Mouse (Mus musculus): ENCODE results near the gene Stk10. TPM values are rescaled to one million over a fixed set of nuclear protein-coding genes. Genes with fewer than 3 reads are reported as not detected.

The Stk10 gene
- polyA plus RNA-seq, 1 experiment = 7.2 TPM

DNA sequence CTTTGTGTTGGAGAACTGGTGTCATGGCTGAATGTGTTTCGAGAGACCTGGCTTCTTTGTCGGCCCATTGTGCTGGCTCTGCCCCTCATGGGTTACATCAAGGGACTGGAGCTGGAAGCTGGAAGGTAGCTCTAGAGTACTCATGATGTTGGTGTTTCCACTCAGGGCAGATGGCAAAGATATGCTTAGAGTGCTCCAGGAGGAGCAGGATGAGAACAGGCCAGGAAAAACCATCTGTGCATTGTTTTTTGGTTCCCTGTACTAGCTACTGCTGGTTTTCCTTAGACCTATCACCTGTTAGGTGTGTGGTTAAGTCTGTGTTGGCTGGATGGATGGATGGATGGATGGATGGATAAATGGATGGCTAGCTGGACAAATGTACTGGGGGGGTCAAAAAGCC lies 40.6 kb downstream of the Stk10 start:
- Histone ChIP-seq H3K4me3 (ENCODE audit: low read depth, low read length) (no peak overlapping the region), H3K9me3 (replicated peaks; ENCODE audit: control insufficient read depth, insufficient read depth, low read length, poor library complexity, severe bottlenecking) (no peaks in the 10 kb centered on the region), H3K27ac (ENCODE audit: insufficient read depth, low read length) (no peak overlapping the region), H3K36me3 (ENCODE audit: control insufficient read depth, insufficient read depth, low read length, poor library complexity, severe bottlenecking) (no peaks in the 10 kb centered on the region), H3K27me3 (ENCODE audit: control insufficient read depth, insufficient read depth, low read length, poor library complexity, severe bottlenecking) (no peaks in the 10 kb centered on the region), H3K9ac (ENCODE audit: low read depth, poor library complexity, severe bottlenecking) (no peak overlapping the region), H3K4me1 (ENCODE audit: control insufficient read depth, insufficient read depth, low read length) (no peaks in the 10 kb centered on the region)
- TF ChIP-seq POLR2A (IDR thresholded peaks at IDR 0.05; ENCODE audit: insufficient read depth, low read length) = no peak
- no peak for TF ChIP-seq CTCF (IDR thresholded peaks at IDR 0.05; ENCODE audit: low read depth, low read length)
- no peak for TF ChIP-seq EP300 (IDR thresholded peaks at IDR 0.05; ENCODE audit: insufficient read depth, low read depth, low read length)

DNA sequence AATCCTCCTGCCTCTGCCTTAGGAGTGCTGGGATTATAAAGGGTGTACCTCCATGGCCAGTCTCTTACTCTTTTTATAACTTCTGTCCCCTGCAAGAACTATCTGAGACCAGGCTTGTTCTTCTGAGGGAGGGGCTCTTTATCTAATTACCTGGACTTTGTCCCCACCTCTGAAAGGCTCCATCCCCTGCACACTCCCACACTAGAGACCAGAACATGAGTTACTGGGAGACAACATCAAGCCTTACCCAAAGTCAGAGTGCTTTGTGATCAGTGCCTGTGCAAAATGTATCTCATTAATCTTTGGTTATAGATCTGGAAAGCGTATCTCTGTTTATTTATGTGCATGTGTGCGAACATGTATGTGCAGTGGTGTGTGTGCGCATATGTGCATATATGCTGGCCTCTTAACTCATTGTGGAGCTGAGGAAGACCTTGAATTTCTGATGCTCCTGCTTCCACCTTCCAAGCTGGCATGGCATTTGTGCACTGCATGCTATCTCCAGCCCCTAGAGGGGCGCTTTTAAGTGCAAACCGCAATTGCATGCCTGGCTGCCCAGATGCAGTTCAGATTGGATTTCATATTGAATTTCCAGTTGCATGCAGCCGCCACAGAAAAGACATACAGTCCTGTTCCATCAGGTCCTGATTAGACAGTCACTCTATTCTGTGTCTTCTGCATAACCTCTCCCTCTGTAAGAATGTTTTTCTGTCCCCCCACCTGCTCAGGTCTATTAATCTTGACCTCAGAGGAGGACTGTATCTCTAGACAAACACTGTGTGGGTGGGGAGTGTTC lies 43.1 kb downstream of the Stk10 start:
- TF ChIP-seq CTCF (IDR thresholded peaks at IDR 0.05; ENCODE audit: low read depth, low read length) (no peak), EP300 (IDR thresholded peaks at IDR 0.05; ENCODE audit: insufficient read depth, low read depth, low read length) (no peak), POLR2A (IDR thresholded peaks at IDR 0.05; ENCODE audit: insufficient read depth, low read length) (no peak)
- Histone ChIP-seq H3K9me3 (replicated peaks; ENCODE audit: control insufficient read depth, insufficient read depth, low read length, poor library complexity, severe bottlenecking) (no peaks in the 10 kb centered on the region), H3K9ac (ENCODE audit: low read depth, poor library complexity, severe bottlenecking) (no peak overlapping the region), H3K27me3 (ENCODE audit: control insufficient read depth, insufficient read depth, low read length, poor library complexity, severe bottlenecking) (no peaks in the 10 kb centered on the region), H3K4me3 (ENCODE audit: low read depth, low read length) (no peak overlapping the region), H3K27ac (ENCODE audit: insufficient read depth, low read length) (no peak overlapping the region), H3K36me3 (ENCODE audit: control insufficient read depth, insufficient read depth, low read length, poor library complexity, severe bottlenecking) (no peaks in the 10 kb centered on the region), H3K4me1 (ENCODE audit: control insufficient read depth, insufficient read depth, low read length) (no peaks in the 10 kb centered on the region)

DNA sequence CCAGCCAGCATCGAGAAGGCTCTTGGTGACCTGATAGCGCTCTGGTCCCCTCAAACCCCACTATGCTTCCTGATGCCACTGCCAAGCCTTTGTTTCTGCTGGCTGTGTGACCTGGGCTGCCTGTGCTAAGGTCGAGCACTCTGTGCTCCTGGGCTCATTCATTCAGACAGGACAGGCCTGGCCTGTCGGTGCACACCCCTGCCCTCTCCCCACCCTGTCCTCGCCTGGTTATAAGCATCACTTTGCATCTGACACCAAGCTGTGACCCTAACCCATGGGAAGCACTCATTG lies 43.6 kb downstream of the Stk10 start:
- Histone ChIP-seq H3K4me3 (ENCODE audit: low read depth, low read length) (no peak overlapping the region), H3K36me3 (ENCODE audit: control insufficient read depth, insufficient read depth, low read length, poor library complexity, severe bottlenecking) (no peaks in the 10 kb centered on the region), H3K27me3 (ENCODE audit: control insufficient read depth, insufficient read depth, low read length, poor library complexity, severe bottlenecking) (no peaks in the 10 kb centered on the region), H3K9me3 (replicated peaks; ENCODE audit: control insufficient read depth, insufficient read depth, low read length, poor library complexity, severe bottlenecking) (no peaks in the 10 kb centered on the region), H3K27ac (ENCODE audit: insufficient read depth, low read length) (no peak overlapping the region), H3K9ac (ENCODE audit: low read depth, poor library complexity, severe bottlenecking) (no peak overlapping the region), H3K4me1 (ENCODE audit: control insufficient read depth, insufficient read depth, low read length) (no peaks in the 10 kb centered on the region)
- TF ChIP-seq CTCF (IDR thresholded peaks at IDR 0.05; ENCODE audit: low read depth, low read length) (no peak), POLR2A (IDR thresholded peaks at IDR 0.05; ENCODE audit: insufficient read depth, low read length) (no peak), EP300 (IDR thresholded peaks at IDR 0.05; ENCODE audit: insufficient read depth, low read depth, low read length) (no peak)

DNA sequence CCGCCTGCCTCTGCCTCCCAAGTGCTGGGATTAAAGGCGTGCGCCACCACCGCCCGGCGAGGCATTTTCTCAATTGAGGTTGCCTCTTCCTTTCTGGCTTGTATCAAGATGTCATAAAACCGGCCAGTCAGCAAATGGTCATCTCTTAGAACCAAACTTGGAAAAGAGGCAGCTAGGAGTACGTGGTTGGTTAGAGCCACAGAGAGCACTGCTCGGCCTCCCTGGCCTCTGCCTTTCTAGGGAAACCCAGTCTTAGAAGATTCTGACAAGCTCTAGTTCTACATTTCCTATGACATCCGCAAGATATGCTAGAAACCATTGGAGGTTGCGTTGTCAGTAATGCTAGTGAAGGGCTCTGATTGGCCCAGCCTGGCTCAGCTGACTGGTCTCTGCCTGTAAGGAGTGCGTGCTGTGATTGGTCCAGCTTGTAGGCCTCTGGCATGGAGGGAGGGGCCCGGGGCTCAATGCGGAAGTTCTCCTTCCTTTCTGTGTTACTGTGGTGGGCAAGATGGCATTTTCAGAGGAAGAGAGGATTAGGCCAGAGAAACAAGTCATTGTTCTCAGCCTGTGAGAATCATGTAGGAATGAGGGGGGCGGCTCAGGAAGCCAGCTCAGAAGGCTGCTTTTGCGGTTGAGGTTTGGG lies 47.3 kb downstream of the Stk10 start:
- Histone ChIP-seq H3K4me3 (ENCODE audit: low read depth, low read length) (peak overlapping the region; percentile 55), H3K4me1 (ENCODE audit: control insufficient read depth, insufficient read depth, low read length) (no peaks in the 10 kb centered on the region), H3K9ac (ENCODE audit: low read depth, poor library complexity, severe bottlenecking) (no peak overlapping the region), H3K9me3 (replicated peaks; ENCODE audit: control insufficient read depth, insufficient read depth, low read length, poor library complexity, severe bottlenecking) (no peaks in the 10 kb centered on the region), H3K27ac (ENCODE audit: insufficient read depth, low read length) (no peak overlapping the region), H3K27me3 (ENCODE audit: control insufficient read depth, insufficient read depth, low read length, poor library complexity, severe bottlenecking) (no peaks in the 10 kb centered on the region), H3K36me3 (ENCODE audit: control insufficient read depth, insufficient read depth, low read length, poor library complexity, severe bottlenecking) (no peaks in the 10 kb centered on the region)
- TF ChIP-seq POLR2A (IDR thresholded peaks at IDR 0.05; ENCODE audit: insufficient read depth, low read length) = no peak
- TF ChIP-seq EP300 (IDR thresholded peaks at IDR 0.05; ENCODE audit: insufficient read depth, low read depth, low read length) = no peak
- TF ChIP-seq CTCF (IDR thresholded peaks at IDR 0.05; ENCODE audit: low read depth, low read length) = no peak

DNA sequence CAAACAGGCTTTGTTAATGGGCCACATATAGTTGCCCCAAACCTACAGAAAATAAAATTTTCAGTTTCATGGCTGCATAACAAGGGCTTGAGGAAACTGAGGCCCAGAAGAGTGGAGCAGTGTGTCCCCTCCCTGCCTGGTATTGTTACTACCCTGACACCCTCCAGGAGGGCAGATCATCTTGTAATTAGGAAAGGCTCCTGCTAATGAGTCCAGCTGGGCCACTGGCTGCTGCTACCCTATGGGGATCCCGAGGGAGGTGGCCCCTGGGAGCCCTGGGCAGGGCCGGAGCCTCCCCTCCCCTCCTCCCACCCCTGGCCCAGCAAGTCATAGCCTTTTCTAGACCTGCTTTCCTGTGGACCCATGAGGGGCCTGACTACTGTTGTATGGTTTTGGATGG lies 47.9 kb downstream of the Stk10 start:
- Histone ChIP-seq H3K27me3 (ENCODE audit: control insufficient read depth, insufficient read depth, low read length, poor library complexity, severe bottlenecking) (no peaks in the 10 kb centered on the region), H3K27ac (ENCODE audit: insufficient read depth, low read length) (no peak overlapping the region), H3K4me1 (ENCODE audit: control insufficient read depth, insufficient read depth, low read length) (no peaks in the 10 kb centered on the region), H3K9ac (ENCODE audit: low read depth, poor library complexity, severe bottlenecking) (no peak overlapping the region), H3K4me3 (ENCODE audit: low read depth, low read length) (no peak overlapping the region), H3K9me3 (replicated peaks; ENCODE audit: control insufficient read depth, insufficient read depth, low read length, poor library complexity, severe bottlenecking) (no peaks in the 10 kb centered on the region), H3K36me3 (ENCODE audit: control insufficient read depth, insufficient read depth, low read length, poor library complexity, severe bottlenecking) (no peaks in the 10 kb centered on the region)
- TF ChIP-seq CTCF (IDR thresholded peaks at IDR 0.05; ENCODE audit: low read depth, low read length) = no peak
- TF ChIP-seq POLR2A (IDR thresholded peaks at IDR 0.05; ENCODE audit: insufficient read depth, low read length) = no peak
- no peak for TF ChIP-seq EP300 (IDR thresholded peaks at IDR 0.05; ENCODE audit: insufficient read depth, low read depth, low read length)

DNA sequence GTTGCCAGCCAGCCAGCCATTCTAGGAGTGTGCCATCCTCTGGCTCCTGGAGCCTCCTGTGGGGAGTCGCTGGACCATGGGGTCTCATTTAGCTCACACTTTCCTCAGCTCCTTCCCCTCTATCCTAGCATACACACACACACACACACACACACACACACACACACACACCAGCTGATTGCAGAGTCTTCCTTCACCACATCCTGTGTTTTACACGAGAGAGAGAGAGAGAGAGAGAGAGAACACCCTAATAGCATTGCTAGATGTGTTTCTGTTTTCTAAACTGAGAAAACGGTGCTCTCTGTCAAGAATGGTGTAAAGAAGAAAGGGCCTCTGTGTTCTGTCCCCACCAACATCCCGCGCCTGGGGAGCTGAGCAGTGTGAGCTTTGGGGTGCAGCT lies 49.7 kb downstream of the Stk10 start:
- Histone ChIP-seq H3K27me3 (ENCODE audit: control insufficient read depth, insufficient read depth, low read length, poor library complexity, severe bottlenecking) (no peaks in the 10 kb centered on the region), H3K27ac (ENCODE audit: insufficient read depth, low read length) (no peak overlapping the region), H3K9me3 (replicated peaks; ENCODE audit: control insufficient read depth, insufficient read depth, low read length, poor library complexity, severe bottlenecking) (no peaks in the 10 kb centered on the region), H3K36me3 (ENCODE audit: control insufficient read depth, insufficient read depth, low read length, poor library complexity, severe bottlenecking) (no peaks in the 10 kb centered on the region), H3K9ac (ENCODE audit: low read depth, poor library complexity, severe bottlenecking) (no peak overlapping the region), H3K4me1 (ENCODE audit: control insufficient read depth, insufficient read depth, low read length) (no peaks in the 10 kb centered on the region), H3K4me3 (ENCODE audit: low read depth, low read length) (no peak overlapping the region)
- no peak for TF ChIP-seq POLR2A (IDR thresholded peaks at IDR 0.05; ENCODE audit: insufficient read depth, low read length)
